Mouse (Mus musculus) cerebellum, adult 2 months (tissue): Measurements from ENCODE around the gene Ptger1. TPM values are rescaled to one million over a fixed set of nuclear protein-coding genes. Genes with fewer than 3 reads are reported as not detected.

Experiments used
- DNase-seq, 2 experiments: peaks; one replicate each; pipeline ENCODE4 v3.0.0; 2021
- H3K27ac ChIP-seq: fragments of 200-500 bp; 2 replicates; pipeline ENCODE4 v1.5.1; 2012; ENCODE audit warnings: low read length, control low read depth, inconsistent platforms; ENCODE audit not compliant: insufficient read depth
- H3K27me3 ChIP-seq: fragments of 200-500 bp; 2 replicates; pipeline ENCODE4 v1.6.1; 2012; ENCODE audit warnings: inconsistent platforms, mild to moderate bottlenecking, low read length, moderate library complexity; ENCODE audit not compliant: control insufficient read depth, insufficient read depth
- H3K4me1 ChIP-seq: fragments of 200-500 bp; 2 replicates; pipeline ENCODE4 v1.6.1; 2011; ENCODE audit warnings: low read length; ENCODE audit not compliant: control insufficient read depth, insufficient read depth
- H3K4me3 ChIP-seq: fragments of 200-500 bp; replicated peaks from 2 replicates; pipeline ENCODE3; 2011; ENCODE audit warnings: mild to moderate bottlenecking, low read depth, low read length, control low read depth; ENCODE audit not compliant: insufficient read depth
- CTCF ChIP-seq: fragments of 200-500 bp; IDR thresholded peaks from 2 replicates; pipeline ENCODE4 v1.5.1; 2011; ENCODE audit warnings: low read depth, mild to moderate bottlenecking, control low read depth, low read length, moderate library complexity, borderline replicate concordance; ENCODE audit not compliant: insufficient read depth
- POLR2A ChIP-seq: fragments of 200-500 bp; IDR thresholded peaks from 2 replicates; pipeline ENCODE4 v1.6.1; 2011; ENCODE audit warnings: low read length, control low read depth, borderline replicate concordance; ENCODE audit not compliant: insufficient read depth
- WGBS: fragments of 180-500 bp; shearing (Covaris S2); methylation state at CpG from one replicate; pipeline ENCODE4 v1.1.7; 2018; 5-methylcytosine and 5-hydroxymethylcytosine counted together
- polyA plus RNA-seq: library from polyadenylated mRNA; depleted of rRNA; stranded (reverse); fragments of >200 nt; gene quantifications from 2 replicates; pipeline ENCODE4 v1.2.3, GENCODE M21; 2012; rRNA removed

Gene Ptger1
- polyA plus RNA-seq, 1 experiment: 0.77 TPM

GRCm38 (mm10) chr8:83719048-83719447, 52.6 kb downstream of the Ptger1 start:
- Histone ChIP-seq H3K27ac (no peak overlapping the region), H3K4me1 (0 out of 2 replicates have a peak, but pooled peaks cover 3% of the 10 kb centered on the region), H3K4me3 (no peak overlapping the region), H3K27me3 (no peaks in the 10 kb centered on the region)
- DNase-seq: no peak
- WGBS: 68% methylated on average over 2 of the region's 2 CpGs
- TF ChIP-seq CTCF (no peak), POLR2A (no peak)

DNA sequence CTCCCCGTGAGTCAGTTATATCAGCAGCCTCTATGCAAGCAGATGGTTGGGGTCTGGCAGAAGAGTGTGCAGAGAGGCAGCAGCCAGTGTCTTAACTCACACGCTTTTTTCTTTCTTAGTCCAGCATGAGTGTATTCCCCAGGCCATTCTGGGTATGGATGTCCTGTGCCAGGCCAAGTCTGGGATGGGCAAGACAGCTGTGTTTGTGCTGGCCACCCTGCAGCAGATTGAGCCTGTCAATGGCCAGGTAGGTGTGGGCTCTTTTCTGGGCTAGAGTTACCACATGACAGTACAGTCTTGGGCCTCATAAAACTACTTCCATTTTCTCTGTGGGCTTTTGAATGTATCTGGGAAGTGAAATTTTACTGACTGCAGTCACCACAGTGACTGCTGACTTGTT, 53.2 kb downstream of the Ptger1 start:
- Histone ChIP-seq H3K4me1 (0 out of 2 replicates have a peak, but pooled peaks cover 3% of the 10 kb centered on the region), H3K27ac (no peak overlapping the region), H3K27me3 (no peaks in the 10 kb centered on the region), H3K4me3 (no peak overlapping the region)
- WGBS: 64% methylated on average over 2 of the region's 2 CpGs
- no peak for DNase-seq
- TF ChIP-seq POLR2A (no peak), CTCF (no peak)

GRCm38 (mm10) chr8:83721405-83722025, 55.0 kb downstream of the Ptger1 start:
- H3K27me3 ChIP-seq: no peaks in the 10 kb centered on the region
- no peak for DNase-seq
- H3K4me3 ChIP-seq: no peak overlapping the region
- 0 out of 2 replicates have a peak, but pooled peaks cover 3% of the 10 kb centered on the region for H3K4me1 ChIP-seq
- H3K27ac ChIP-seq: no peak overlapping the region
- TF ChIP-seq POLR2A: no peak
- TF ChIP-seq CTCF: no peak
- 79% methylated on average over 25 of the region's 25 CpGs for WGBS

Other genes with a start within 250 kb of the Ptger1 start
- 289 and 298 TPM in 2 replicates for gene Scoc, start 208.3 kb upstream of the Ptger1 start, polyA plus RNA-seq
- gene Olfr370, start 130.9 kb upstream of the Ptger1 start, polyA plus RNA-seq: not detected in 2 replicates
- gene Ndufb7, start 100.0 kb upstream of the Ptger1 start, polyA plus RNA-seq: 394 and 445 TPM in 2 replicates
- 1,238 and 1,304 TPM in 2 replicates for gene Tecr, start 58.7 kb upstream of the Ptger1 start, polyA plus RNA-seq
- gene Dnajb1, start 58.5 kb upstream of the Ptger1 start, polyA plus RNA-seq: 29.9 and 33.0 TPM in 2 replicates
- 51.3 and 51.7 TPM in 2 replicates for gene Gipc1, start 14.0 kb upstream of the Ptger1 start, polyA plus RNA-seq
- 59.8 and 62.7 TPM in 2 replicates for gene Pkn1, start 32.5 kb downstream of the Ptger1 start, polyA plus RNA-seq
- gene Ddx39, start 48.5 kb downstream of the Ptger1 start, polyA plus RNA-seq: 30.0 and 31.5 TPM in 2 replicates
- gene Adgre5, start 74.6 kb downstream of the Ptger1 start, polyA plus RNA-seq: 22.7 and 23.8 TPM in 2 replicates
- gene Adgrl1, start 233.4 kb downstream of the Ptger1 start, polyA plus RNA-seq: 164 and 184 TPM in 2 replicates